Mouse (Mus musculus) embryonic facial prominence, embryonic 13.5 days (tissue): Measurements from ENCODE around the gene Raly. TPM values are rescaled to one million over a fixed set of nuclear protein-coding genes. Genes with fewer than 3 reads are reported as not detected.

Experiments used
- ATAC-seq: fragments of 200-750 bp; cut with Nextera tagmentation; 2 replicates; pipeline ENCODE4 v1.8.0; 2017; ENCODE audit warnings: low read depth; ENCODE audit not compliant: insufficient number of reproducible peaks, insufficient read depth, low FRiP score, low TSS enrichment
- H3K27ac ChIP-seq: fragments of 300-500 bp; sonication (generic); 2 replicates; pipeline ENCODE4 v1.5.1; 2015; ENCODE audit warnings: moderate library complexity, mild to moderate bottlenecking, inconsistent platforms
- H3K27me3 ChIP-seq: fragments of 300-500 bp; sonication (generic); 2 replicates; pipeline ENCODE4 v1.6.1; 2015; ENCODE audit warnings: mild to moderate bottlenecking, inconsistent platforms
- H3K36me3 ChIP-seq: fragments of 300-500 bp; sonication (generic); 2 replicates; pipeline ENCODE4 v1.6.1; 2015; ENCODE audit warnings: mild to moderate bottlenecking, inconsistent platforms
- H3K4me1 ChIP-seq: fragments of 300-500 bp; sonication (generic); 2 replicates; pipeline ENCODE4 v1.6.1; 2015; ENCODE audit warnings: inconsistent platforms
- H3K4me2 ChIP-seq: fragments of 300-500 bp; sonication (generic); 2 replicates; pipeline ENCODE4 v1.6.1; 2015; ENCODE audit warnings: moderate library complexity, mild to moderate bottlenecking, inconsistent platforms
- H3K4me3 ChIP-seq: fragments of 300-500 bp; sonication (generic); 2 replicates; pipeline ENCODE4 v1.5.1; 2015; ENCODE audit warnings: mild to moderate bottlenecking, inconsistent platforms
- H3K9ac ChIP-seq: fragments of 300-500 bp; sonication (generic); 2 replicates; pipeline ENCODE4 v1.6.1; 2015; ENCODE audit warnings: mild to moderate bottlenecking, inconsistent platforms
- H3K9me3 ChIP-seq: fragments of 300-500 bp; sonication (generic); 2 replicates; pipeline ENCODE4 v1.6.1; 2016; ENCODE audit warnings: inconsistent platforms
- WGBS: fragments of 180-500 bp; shearing (Covaris S2); methylation state at CpG from one replicate; pipeline ENCODE4 v1.1.7; 2015; ENCODE audit warnings: mixed read lengths; 5-methylcytosine and 5-hydroxymethylcytosine counted together
- polyA plus RNA-seq: library from polyadenylated mRNA; unstranded; fragments of >200 nt; fragmentation: Nextera tagmentation; extraction: Ambion mirVana; gene quantifications from 2 replicates; pipeline ENCODE4 v1.2.1, GENCODE M21; 2015

The Raly gene
- polyA plus RNA-seq, 1 experiment from 2014 or later: 58.3 TPM

- H3K9ac ChIP-seq: no peak overlapping the region
- H3K27ac ChIP-seq: no peak overlapping the region
- H3K4me1 ChIP-seq: peaks cover 34% of the 10 kb centered on the region
- ATAC-seq: no peak
- H3K9me3 ChIP-seq: no peaks in the 10 kb centered on the region
- H3K4me2 ChIP-seq: no peak overlapping the region
- 15% methylated on average over 3 of the region's 3 CpGs for WGBS
- H3K27me3 ChIP-seq: no peaks in the 10 kb centered on the region
- 0 out of 2 replicates have a peak, but pooled peaks cover 4% of the 10 kb centered on the region for H3K36me3 ChIP-seq
- H3K4me3 ChIP-seq: no peak overlapping the region
Measured at GRCm38 (mm10) chr2:154817089-154817488, 26.2 kb downstream of the Raly start.

GRCm38 (mm10) chr2:154817788-154818187, 26.9 kb downstream of the Raly start:
- H3K36me3 ChIP-seq: 0 out of 2 replicates have a peak, but pooled peaks cover 4% of the 10 kb centered on the region
- H3K27ac ChIP-seq: no peak overlapping the region
- no peak overlapping the region for H3K4me2 ChIP-seq
- H3K4me3 ChIP-seq: no peak overlapping the region
- WGBS: 35% methylated on average over 1 of the region's 1 CpGs
- H3K27me3 ChIP-seq: no peaks in the 10 kb centered on the region
- H3K4me1 ChIP-seq: peaks cover 30% of the 10 kb centered on the region
- ATAC-seq: no peak
- no peak overlapping the region for H3K9ac ChIP-seq
- no peaks in the 10 kb centered on the region for H3K9me3 ChIP-seq

GRCm38 (mm10) chr2:154818599-154818998, 27.7 kb downstream of the Raly start:
- 0 out of 2 replicates have a peak, but pooled peaks cover 4% of the 10 kb centered on the region for H3K36me3 ChIP-seq
- ATAC-seq: no peak
- WGBS: 76% methylated on average over 1 of the region's 1 CpGs
- no peak overlapping the region for H3K27ac ChIP-seq
- H3K4me3 ChIP-seq: no peak overlapping the region
- H3K4me2 ChIP-seq: no peak overlapping the region
- peaks cover 30% of the 10 kb centered on the region for H3K4me1 ChIP-seq
- H3K27me3 ChIP-seq: no peaks in the 10 kb centered on the region
- no peaks in the 10 kb centered on the region for H3K9me3 ChIP-seq
- no peak overlapping the region for H3K9ac ChIP-seq

DNA sequence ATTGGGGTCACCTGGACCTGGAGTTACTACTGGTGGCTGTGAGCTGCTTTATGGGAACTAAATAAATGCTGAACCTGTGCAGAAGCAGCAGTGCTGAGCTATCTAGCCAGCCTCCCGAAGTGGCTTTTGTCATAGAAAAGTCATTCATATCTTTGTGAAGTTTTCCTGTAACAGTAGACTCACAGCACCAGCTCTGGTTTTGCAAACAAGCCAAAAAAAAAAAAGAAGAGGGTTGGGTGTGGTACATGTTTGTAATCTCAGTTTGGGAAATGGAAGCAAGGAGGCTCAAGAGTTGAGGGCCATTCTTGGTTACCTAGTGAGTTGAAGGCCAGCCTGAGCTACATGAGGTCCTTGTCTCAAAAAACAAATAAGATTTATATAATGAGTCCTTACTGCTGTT, 29.4 kb downstream of the Raly start:
- no peaks in the 10 kb centered on the region for H3K27me3 ChIP-seq
- WGBS: 77% methylated on average over 1 of the region's 1 CpGs
- H3K4me3 ChIP-seq: no peak overlapping the region
- H3K27ac ChIP-seq: no peak overlapping the region
- H3K36me3 ChIP-seq: 0 out of 2 replicates have a peak, but pooled peaks cover 4% of the 10 kb centered on the region
- H3K9me3 ChIP-seq: no peaks in the 10 kb centered on the region
- no peak overlapping the region for H3K4me2 ChIP-seq
- no peak for ATAC-seq
- H3K4me1 ChIP-seq: peaks cover 32% of the 10 kb centered on the region
- H3K9ac ChIP-seq: no peak overlapping the region

DNA sequence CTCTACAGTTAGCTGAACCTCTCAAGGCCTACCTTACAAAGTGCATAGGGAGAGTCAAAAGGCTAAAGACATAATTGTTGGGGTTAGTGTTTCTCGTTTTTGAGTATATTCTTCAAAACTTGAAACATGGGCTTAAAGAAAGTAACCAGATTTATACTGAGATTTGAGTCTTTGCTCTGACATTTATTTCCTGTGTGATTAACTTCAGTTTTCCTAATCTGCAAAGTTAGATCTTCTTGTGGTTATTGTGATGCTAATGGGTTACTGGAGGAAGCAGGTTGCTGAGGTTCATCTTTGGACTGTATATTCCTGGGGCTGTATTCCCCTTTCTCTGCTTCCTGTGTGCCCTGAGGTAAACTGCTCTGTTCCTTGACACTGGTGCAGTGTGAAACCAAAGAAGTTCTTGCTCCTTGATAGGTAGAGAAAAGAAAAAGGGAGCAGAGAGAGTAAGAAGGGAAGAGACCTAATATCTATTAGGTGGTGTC, 35.2 kb downstream of the Raly start:
- H3K9me3 ChIP-seq: no peaks in the 10 kb centered on the region
- no peaks in the 10 kb centered on the region for H3K27me3 ChIP-seq
- no peak overlapping the region for H3K9ac ChIP-seq
- 0 out of 2 replicates have a peak, but pooled peaks cover 4% of the 10 kb centered on the region for H3K36me3 ChIP-seq
- 62% methylated on average over 1 of the region's 1 CpGs for WGBS
- no peak for ATAC-seq
- H3K4me2 ChIP-seq: no peak overlapping the region
- no peak overlapping the region for H3K27ac ChIP-seq
- H3K4me1 ChIP-seq: peaks cover 11% of the 10 kb centered on the region
- no peak overlapping the region for H3K4me3 ChIP-seq

DNA sequence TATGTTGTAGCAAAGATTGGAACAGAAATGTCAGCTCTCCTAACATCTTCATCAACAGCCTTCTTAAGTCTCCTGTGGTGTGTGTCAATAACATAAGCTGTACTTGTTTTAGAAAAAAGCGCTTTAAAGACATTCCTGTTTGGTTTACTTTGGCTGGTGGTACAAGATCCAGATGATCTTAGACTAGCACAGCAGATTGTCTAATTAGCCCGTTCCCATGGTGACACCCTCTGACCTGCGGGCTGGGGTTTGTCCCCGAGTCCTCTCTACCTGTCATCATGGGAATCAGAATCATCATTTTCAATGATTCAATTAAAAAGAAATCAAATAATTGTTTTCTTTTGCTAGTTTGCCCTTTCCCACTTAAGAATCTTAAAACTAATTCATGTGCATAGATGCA, 36.6 kb downstream of the Raly start:
- Histone ChIP-seq H3K9ac (no peak overlapping the region), H3K4me3 (no peak overlapping the region), H3K4me2 (no peak overlapping the region), H3K4me1 (peaks cover 11% of the 10 kb centered on the region), H3K9me3 (no peaks in the 10 kb centered on the region), H3K27ac (no peak overlapping the region), H3K27me3 (no peaks in the 10 kb centered on the region), H3K36me3 (no peaks in the 10 kb centered on the region)
- WGBS: 70% methylated on average over 4 of the region's 4 CpGs
- ATAC-seq: no peak

GRCm38 (mm10) chr2:154832471-154832870, 41.6 kb downstream of the Raly start:
- Histone ChIP-seq H3K4me1 (peaks cover 9% of the 10 kb centered on the region; the same call in 1 of the 2 replicates), H3K9ac (no peak overlapping the region), H3K4me2 (no peak overlapping the region), H3K27ac (no peak overlapping the region), H3K27me3 (no peaks in the 10 kb centered on the region), H3K9me3 (0 out of 2 replicates have a peak, but pooled peaks cover 3% of the 10 kb centered on the region), H3K36me3 (peaks cover 15% of the 10 kb centered on the region), H3K4me3 (no peak overlapping the region)
- no peak for ATAC-seq
- 79% methylated on average over 4 of the region's 4 CpGs for WGBS

DNA sequence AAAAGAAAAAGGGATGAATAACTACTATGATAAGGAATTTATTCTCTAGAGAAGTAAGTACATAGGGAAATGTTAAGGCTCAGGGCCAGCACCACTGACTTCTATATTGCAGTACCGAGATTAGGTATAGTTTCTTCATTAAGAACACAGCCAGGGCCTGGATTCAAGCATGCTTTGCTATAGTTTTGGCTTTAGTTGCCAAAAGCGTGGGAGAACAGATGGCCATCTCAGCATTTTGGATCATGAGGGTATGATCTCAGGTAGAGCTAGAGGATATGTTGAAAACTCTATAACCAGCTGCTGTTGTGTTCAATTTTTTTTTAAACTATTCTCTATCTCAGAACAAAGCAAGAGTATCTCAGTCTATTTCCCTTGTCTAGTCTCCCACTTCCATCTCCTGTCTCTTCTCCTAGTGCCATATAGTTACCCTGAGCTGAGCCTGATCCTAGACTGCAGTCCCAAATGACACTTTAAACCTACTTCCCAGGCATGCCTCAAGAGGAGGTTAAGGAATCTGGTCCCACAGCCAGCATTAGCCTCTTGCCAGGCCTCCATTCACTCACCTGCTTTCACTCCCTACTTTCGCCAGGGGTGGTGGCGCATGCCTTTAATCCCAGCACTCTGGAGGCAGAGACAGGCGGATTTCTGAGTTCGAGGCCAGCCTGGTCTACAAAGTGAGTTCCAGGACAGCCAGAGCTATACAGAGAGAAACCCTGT, 43.4 kb downstream of the Raly start:
- ATAC-seq: no peak
- no peak overlapping the region for H3K4me3 ChIP-seq
- H3K4me1 ChIP-seq: peaks cover 9% of the 10 kb centered on the region; the same call in 1 of the 2 replicates
- no peak overlapping the region for H3K9ac ChIP-seq
- peaks cover 7% of the 10 kb centered on the region; the same call in 1 of the 2 replicates for H3K9me3 ChIP-seq
- H3K27me3 ChIP-seq: no peaks in the 10 kb centered on the region
- no peak overlapping the region for H3K4me2 ChIP-seq
- WGBS: 93% methylated on average over 6 of the region's 6 CpGs
- H3K36me3 ChIP-seq: peaks cover 21% of the 10 kb centered on the region
- H3K27ac ChIP-seq: no peak overlapping the region

- H3K4me3 ChIP-seq: no peak overlapping the region
- H3K4me2 ChIP-seq: no peak overlapping the region
- H3K36me3 ChIP-seq: peaks cover 21% of the 10 kb centered on the region
- no peaks in the 10 kb centered on the region for H3K27me3 ChIP-seq
- H3K27ac ChIP-seq: no peak overlapping the region
- H3K9me3 ChIP-seq: peaks cover 12% of the 10 kb centered on the region; the same call in 1 of the 2 replicates
- no peak for ATAC-seq
- 92% methylated on average over 2 of the region's 2 CpGs for WGBS
- peaks cover under 1% of the 10 kb centered on the region; the same call in 1 of the 2 replicates for H3K4me1 ChIP-seq
- H3K9ac ChIP-seq: no peak overlapping the region
Measured at GRCm38 (mm10) chr2:154836537-154836936, 45.6 kb downstream of the Raly start.

DNA sequence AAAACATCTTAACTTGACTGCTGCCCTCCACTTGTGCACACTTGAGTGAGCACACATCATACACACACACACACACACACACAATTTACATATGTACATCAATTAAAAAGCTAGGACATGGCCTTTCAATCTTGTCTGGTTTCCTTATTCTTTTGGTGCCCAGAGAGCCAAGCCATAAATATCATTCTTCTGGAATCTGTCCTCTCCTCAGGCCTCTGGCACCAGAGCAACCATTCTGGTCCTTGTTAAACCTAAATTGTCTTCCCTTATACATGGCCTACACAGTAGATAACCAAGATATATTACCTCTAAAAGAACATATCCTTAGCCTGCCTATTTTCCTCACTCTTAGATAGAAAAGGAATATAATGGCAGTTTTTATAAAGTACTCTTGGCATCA, 57.2 kb downstream of the Raly start:
- H3K36me3 ChIP-seq: peaks cover 22% of the 10 kb centered on the region
- no peaks in the 10 kb centered on the region for H3K9me3 ChIP-seq
- no peak overlapping the region for H3K4me3 ChIP-seq
- H3K27me3 ChIP-seq: no peaks in the 10 kb centered on the region
- no peaks in the 10 kb centered on the region for H3K4me1 ChIP-seq
- H3K9ac ChIP-seq: no peak overlapping the region
- no peak for ATAC-seq
- H3K4me2 ChIP-seq: no peak overlapping the region
- no peak overlapping the region for H3K27ac ChIP-seq

DNA sequence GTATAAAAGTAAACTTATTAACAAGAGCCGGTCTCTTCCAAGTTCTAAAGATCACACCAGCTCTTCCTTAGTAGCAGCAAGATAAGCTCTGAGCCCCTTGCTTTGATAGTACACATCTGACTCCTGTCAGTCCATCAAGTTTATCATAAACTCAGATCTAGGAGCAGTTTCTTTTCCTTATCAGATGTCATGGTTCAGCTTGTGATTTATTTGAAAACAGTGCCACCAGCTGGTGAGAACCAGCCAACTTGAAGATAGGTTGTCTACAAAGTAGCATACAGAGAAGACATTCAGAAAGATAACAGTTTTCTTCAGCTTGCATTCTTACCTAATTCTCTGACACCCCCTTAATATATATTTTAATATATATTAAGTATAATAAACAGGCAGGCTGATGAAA, 64.5 kb downstream of the Raly start:
- Histone ChIP-seq H3K36me3 (peaks cover 34% of the 10 kb centered on the region), H3K4me1 (0 out of 2 replicates have a peak, but pooled peaks cover 4% of the 10 kb centered on the region), H3K9me3 (no peaks in the 10 kb centered on the region), H3K4me2 (no peak overlapping the region), H3K27me3 (no peaks in the 10 kb centered on the region), H3K4me3 (no peak overlapping the region), H3K9ac (no peak overlapping the region), H3K27ac (no peak overlapping the region)
- 70% methylated on average over 1 of the region's 1 CpGs for WGBS
- ATAC-seq: no peak

DNA sequence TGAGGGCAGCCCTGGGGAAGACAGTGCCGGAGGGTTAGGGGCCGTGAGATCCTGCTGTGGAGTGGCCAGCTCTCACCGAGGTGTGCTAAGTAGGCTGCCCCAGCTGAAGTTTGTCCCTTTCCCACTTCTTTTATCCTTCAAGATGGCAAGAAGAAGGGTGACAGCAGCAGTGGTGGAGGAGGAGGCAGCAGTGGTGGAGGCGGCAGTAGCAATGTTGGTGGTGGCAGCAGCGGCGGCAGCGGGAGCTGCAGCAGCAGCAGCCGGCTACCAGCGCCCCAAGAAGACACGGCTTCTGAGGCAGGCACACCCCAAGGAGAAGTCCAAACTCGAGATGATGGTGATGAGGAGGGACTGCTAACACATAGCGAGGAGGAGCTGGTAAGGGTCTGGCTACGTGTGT, 72.8 kb downstream of the Raly start:
- 94% methylated on average over 13 of the region's 13 CpGs for WGBS

More for the DNA sequence above, 72.8 kb downstream of the Raly start:
- Histone ChIP-seq H3K4me3 (no peak overlapping the region), H3K27me3 (no peaks in the 10 kb centered on the region), H3K9me3 (no peaks in the 10 kb centered on the region), H3K36me3 (peaks cover 92% of the 10 kb centered on the region), H3K9ac (no peak overlapping the region), H3K4me2 (no peak overlapping the region), H3K4me1 (no peaks in the 10 kb centered on the region), H3K27ac (no peak overlapping the region)
- ATAC-seq: no peak
